Mouse (Mus musculus): ENCODE measurements around the gene Tmem80. TPM values are rescaled to one million over a fixed set of nuclear protein-coding genes. Genes with fewer than 3 reads are reported as not detected.
A peak's percentile ranks its signal among the peaks of the same experiment; 100 is the strongest.

Gene Tmem80
- polyA plus RNA-seq, 1 experiment = 32.4 TPM

DNA sequence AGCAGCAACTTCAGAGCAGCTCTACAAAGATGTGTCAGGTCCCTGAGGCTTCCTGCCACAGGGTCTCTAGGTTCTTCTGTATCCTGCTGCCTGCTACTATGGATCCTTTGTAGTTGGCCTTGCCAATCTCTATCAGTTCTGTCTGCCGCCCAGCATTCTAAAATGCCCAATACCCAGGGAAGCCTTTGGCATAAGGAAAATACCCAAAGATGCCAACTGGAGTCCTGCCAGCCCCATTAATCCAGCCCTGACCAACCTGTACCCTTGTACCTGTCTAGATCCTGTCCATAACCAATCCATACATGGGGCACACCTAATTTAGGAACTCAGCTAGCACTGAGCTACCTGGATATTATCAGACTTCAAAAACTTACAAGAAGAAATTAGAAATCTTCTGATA lies 2.9 kb upstream of the Tmem80 start:
- DNase-seq (ENCODE audit: low read depth in 1 of 2, low spot score in 2 of 2) = no peak
- Histone ChIP-seq H3K36me3 (ENCODE audit: control insufficient read depth, insufficient read depth, low read length) (peaks cover 19% of the 10 kb centered on the region), H3K27me3 (ENCODE audit: control insufficient read depth, insufficient read depth, low read length) (no peaks in the 10 kb centered on the region), H3K4me1 (ENCODE audit: control insufficient read depth, insufficient read depth, insufficient read length) (peaks cover 12% of the 10 kb centered on the region), H3K27ac (ENCODE audit: insufficient read depth, low read length) (no peak overlapping the region), H3K4me3 (ENCODE audit: extremely low read depth, insufficient read depth, insufficient read length) (no peak overlapping the region)
- WGBS = 97% methylated on average over 1 of the region's 1 CpGs
- no peak for TF ChIP-seq CTCF (IDR thresholded peaks at IDR 0.05; ENCODE audit: extremely low read depth, insufficient read depth, insufficient read length, insufficient replicate concordance)
- TF ChIP-seq POLR2A (IDR thresholded peaks at IDR 0.05; ENCODE audit: low read depth, low read length) = no peak

DNA sequence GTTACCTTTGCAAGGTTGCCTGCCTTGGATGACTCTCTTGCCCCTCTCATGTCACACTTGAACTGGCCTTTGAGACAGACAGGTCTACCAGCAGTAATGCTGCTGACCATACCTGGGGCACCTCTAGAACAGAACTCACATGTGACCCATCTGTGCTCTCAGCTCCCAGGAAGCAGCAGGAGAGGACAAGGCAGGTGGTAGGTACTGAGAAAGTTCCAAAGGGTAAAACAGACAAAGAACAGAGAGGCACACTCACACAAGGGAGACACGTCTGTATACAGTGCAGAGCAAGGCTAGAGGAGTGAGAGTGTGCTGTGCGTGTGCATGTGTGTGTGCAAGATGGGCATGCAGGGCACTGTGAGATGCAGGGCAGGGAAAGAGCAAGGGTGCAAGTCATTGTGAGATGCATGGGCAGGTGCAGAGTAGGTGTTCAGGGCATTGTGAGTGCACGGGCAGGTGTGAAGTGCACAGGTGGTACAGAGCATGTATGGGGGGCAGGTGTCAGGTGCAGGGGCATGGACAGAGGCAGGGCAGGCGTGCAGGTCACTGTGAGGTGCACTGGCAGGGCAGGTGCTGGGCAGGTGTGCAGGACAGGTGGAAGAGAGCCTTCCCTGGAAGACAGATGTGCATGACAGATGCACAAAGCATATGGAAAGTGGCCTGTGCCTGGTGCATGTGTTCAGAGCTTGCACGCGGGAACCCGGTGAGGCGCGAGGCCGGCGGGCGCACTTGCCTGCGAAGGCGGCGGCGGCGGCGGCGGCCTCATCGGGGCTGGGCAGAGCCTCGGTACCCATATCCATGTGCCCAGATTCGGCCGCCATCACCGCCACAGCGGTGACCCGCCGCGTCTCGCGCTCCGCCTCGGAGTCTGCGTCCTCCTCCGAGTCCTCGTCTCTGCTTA lies 743 bp upstream of the Tmem80 start:
- H3K4me1 ChIP-seq (ENCODE audit: control insufficient read depth, insufficient read depth, insufficient read length) = peaks cover 12% of the 10 kb centered on the region
- WGBS = 15% methylated on average over 18 of the region's 35 CpGs
- H3K4me3 ChIP-seq (ENCODE audit: extremely low read depth, insufficient read depth, insufficient read length) = peak overlapping the region; percentile 65
- H3K27ac ChIP-seq (ENCODE audit: insufficient read depth, low read length) = peak overlapping the region; percentile 72
- no peak for DNase-seq (ENCODE audit: low read depth in 1 of 2, low spot score in 2 of 2)
- H3K36me3 ChIP-seq (ENCODE audit: control insufficient read depth, insufficient read depth, low read length) = peaks cover 12% of the 10 kb centered on the region
- no peak for TF ChIP-seq POLR2A (IDR thresholded peaks at IDR 0.05; ENCODE audit: low read depth, low read length)
- no peak for TF ChIP-seq CTCF (IDR thresholded peaks at IDR 0.05; ENCODE audit: extremely low read depth, insufficient read depth, insufficient read length, insufficient replicate concordance)
- no peaks in the 10 kb centered on the region for H3K27me3 ChIP-seq (ENCODE audit: control insufficient read depth, insufficient read depth, low read length)

- Histone ChIP-seq H3K4me3 (ENCODE audit: extremely low read depth, insufficient read depth, insufficient read length) (peak overlapping the region; percentile 90), H3K27me3 (ENCODE audit: control insufficient read depth, insufficient read depth, low read length) (no peaks in the 10 kb centered on the region), H3K27ac (ENCODE audit: insufficient read depth, low read length) (peak overlapping the region; percentile 94), H3K36me3 (ENCODE audit: control insufficient read depth, insufficient read depth, low read length) (peaks cover 11% of the 10 kb centered on the region), H3K4me1 (ENCODE audit: control insufficient read depth, insufficient read depth, insufficient read length) (peaks cover 12% of the 10 kb centered on the region)
- TF ChIP-seq POLR2A (IDR thresholded peaks at IDR 0.05; ENCODE audit: low read depth, low read length) (no peak), CTCF (IDR thresholded peaks at IDR 0.05; ENCODE audit: extremely low read depth, insufficient read depth, insufficient read length, insufficient replicate concordance) (no peak)
- DNase-seq (ENCODE audit: low read depth in 1 of 2, low spot score in 2 of 2) = no peak
- WGBS = 16% methylated on average over 24 of the region's 24 CpGs
Observed at GRCm38 (mm10) chr7:141328373-141328990, 943 bp downstream of the Tmem80 start.

DNA sequence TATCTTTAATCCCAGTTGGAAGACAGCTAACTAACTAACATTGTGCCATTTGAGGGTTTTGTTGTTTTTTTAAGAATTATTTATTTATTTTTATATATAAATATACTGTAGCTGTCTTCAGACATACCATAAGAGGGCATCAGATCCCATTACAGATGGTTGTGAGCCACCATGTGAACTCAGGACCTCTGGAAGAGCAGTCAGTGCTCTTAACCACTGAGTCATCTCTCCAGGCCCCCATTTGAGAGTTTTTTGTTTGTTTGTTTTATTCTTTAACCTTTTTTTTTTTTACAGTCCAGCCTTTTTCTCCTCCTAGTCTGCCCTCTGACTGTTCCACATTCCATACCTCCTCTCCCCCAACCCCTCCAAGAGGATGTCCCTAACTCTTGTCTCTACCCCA lies 3.2 kb downstream of the Tmem80 start:
- DNase-seq (ENCODE audit: low read depth in 1 of 2, low spot score in 2 of 2) = no peak

DNA sequence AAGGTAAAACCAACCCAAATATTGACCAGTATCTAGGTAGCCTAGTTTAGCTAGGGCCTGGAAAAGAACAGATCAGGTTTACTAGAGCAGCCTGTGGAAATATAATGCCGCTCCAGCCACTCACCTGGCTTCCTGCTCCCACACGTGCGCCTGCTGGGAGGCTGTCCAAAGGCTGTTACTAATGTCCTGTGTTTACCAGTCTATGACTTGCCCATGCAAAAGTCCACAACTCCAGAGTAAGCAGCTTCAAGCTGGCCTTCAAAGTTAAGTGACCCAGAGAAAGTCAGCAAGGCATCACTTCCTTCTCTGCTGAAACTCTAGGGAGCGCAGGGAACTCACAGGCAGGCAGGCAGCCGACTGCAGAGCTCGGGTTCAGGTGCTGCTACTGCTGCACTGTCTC lies 4.5 kb downstream of the Tmem80 start:
- Histone ChIP-seq H3K27ac (ENCODE audit: insufficient read depth, low read length) (no peak overlapping the region), H3K4me1 (ENCODE audit: control insufficient read depth, insufficient read depth, insufficient read length) (peaks cover 5% of the 10 kb centered on the region)
- no peak for DNase-seq (ENCODE audit: low read depth in 1 of 2, low spot score in 2 of 2)

More for the DNA sequence above, 3.2 kb downstream of the Tmem80 start:
- H3K27me3 ChIP-seq (ENCODE audit: control insufficient read depth, insufficient read depth, low read length) = no peaks in the 10 kb centered on the region
- peaks cover 16% of the 10 kb centered on the region for H3K36me3 ChIP-seq (ENCODE audit: control insufficient read depth, insufficient read depth, low read length)
- H3K4me3 ChIP-seq (ENCODE audit: extremely low read depth, insufficient read depth, insufficient read length) = no peak overlapping the region
- peaks cover 12% of the 10 kb centered on the region for H3K4me1 ChIP-seq (ENCODE audit: control insufficient read depth, insufficient read depth, insufficient read length)
- no peak overlapping the region for H3K27ac ChIP-seq (ENCODE audit: insufficient read depth, low read length)
- no peak for TF ChIP-seq CTCF (IDR thresholded peaks at IDR 0.05; ENCODE audit: extremely low read depth, insufficient read depth, insufficient read length, insufficient replicate concordance)
- TF ChIP-seq POLR2A (IDR thresholded peaks at IDR 0.05; ENCODE audit: low read depth, low read length) = no peak

DNA sequence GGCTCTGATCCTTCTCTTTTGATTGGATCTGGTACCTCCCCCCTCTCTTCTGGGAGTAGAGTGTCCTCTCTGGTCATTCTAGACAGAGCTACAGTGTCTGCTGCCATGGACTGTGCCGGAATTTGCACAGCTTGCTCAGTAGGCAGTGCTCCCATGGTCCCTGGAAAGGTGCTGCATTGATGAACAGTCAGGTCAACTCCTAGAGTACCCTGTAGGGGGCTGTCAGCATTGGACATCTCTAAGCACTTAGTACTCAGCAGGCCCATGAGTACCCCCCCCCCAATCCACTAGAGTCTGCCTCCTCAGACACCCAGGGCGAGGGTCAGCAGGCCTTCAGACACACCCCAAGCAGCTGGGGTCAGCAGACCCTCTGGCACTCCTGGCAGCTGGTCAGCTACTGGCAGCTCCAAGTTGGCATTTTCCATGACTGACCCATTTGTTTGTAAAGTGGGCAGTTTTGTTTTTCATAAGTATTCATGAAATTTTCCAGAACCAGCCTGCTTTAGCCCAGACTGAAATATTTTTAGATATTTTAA lies 7.6 kb downstream of the Tmem80 start:
- no peak overlapping the region for H3K4me3 ChIP-seq (ENCODE audit: extremely low read depth, insufficient read depth, insufficient read length)
- H3K27me3 ChIP-seq (ENCODE audit: control insufficient read depth, insufficient read depth, low read length) = no peaks in the 10 kb centered on the region
- TF ChIP-seq CTCF (IDR thresholded peaks at IDR 0.05; ENCODE audit: extremely low read depth, insufficient read depth, insufficient read length, insufficient replicate concordance) (no peak), POLR2A (IDR thresholded peaks at IDR 0.05; ENCODE audit: low read depth, low read length) (no peak)
- H3K4me1 ChIP-seq (ENCODE audit: control insufficient read depth, insufficient read depth, insufficient read length) = peaks cover 14% of the 10 kb centered on the region; the same call in 1 of the 2 replicates
- H3K36me3 ChIP-seq (ENCODE audit: control insufficient read depth, insufficient read depth, low read length) = peaks cover 16% of the 10 kb centered on the region
- WGBS = 98% methylated on average over 2 of the region's 2 CpGs
- DNase-seq (ENCODE audit: low read depth in 1 of 2, low spot score in 2 of 2) = no peak
- H3K27ac ChIP-seq (ENCODE audit: insufficient read depth, low read length) = no peak overlapping the region

More for the DNA sequence above, 4.5 kb downstream of the Tmem80 start:
- WGBS = 79% methylated on average over 6 of the region's 6 CpGs
- no peaks in the 10 kb centered on the region for H3K27me3 ChIP-seq (ENCODE audit: control insufficient read depth, insufficient read depth, low read length)
- H3K36me3 ChIP-seq (ENCODE audit: control insufficient read depth, insufficient read depth, low read length) = peaks cover 16% of the 10 kb centered on the region
- TF ChIP-seq CTCF (IDR thresholded peaks at IDR 0.05; ENCODE audit: extremely low read depth, insufficient read depth, insufficient read length, insufficient replicate concordance) (no peak), POLR2A (IDR thresholded peaks at IDR 0.05; ENCODE audit: low read depth, low read length) (no peak)
- H3K4me3 ChIP-seq (ENCODE audit: extremely low read depth, insufficient read depth, insufficient read length) = no peak overlapping the region
